Mouse (Mus musculus) lung, embryonic 14.5 days (tissue): ENCODE measurements around the gene Kctd20. TPM values are rescaled to one million over a fixed set of nuclear protein-coding genes. Genes with fewer than 3 reads are reported as not detected.

Source experiments
- ATAC-seq: fragments of 200-750 bp; cut with Nextera tagmentation; 2 replicates; pipeline ENCODE4 v1.8.0; 2017; ENCODE audit warnings: mild to moderate bottlenecking, moderate TSS enrichment, moderate library complexity; ENCODE audit not compliant: insufficient read depth
- DNase-seq: peaks from one replicate; pipeline ENCODE4 v3.0.0-alpha.2; 2015
- H3K27ac ChIP-seq: fragments of 300-500 bp; sonication (generic); 2 replicates; pipeline ENCODE4 v1.5.1; 2014; ENCODE audit warnings: low read depth, mild to moderate bottlenecking, moderate library complexity
- H3K27me3 ChIP-seq: fragments of 300-500 bp; sonication (generic); 2 replicates; pipeline ENCODE4 v1.6.1; 2014; ENCODE audit warnings: low read length, control low read depth; ENCODE audit not compliant: insufficient read depth
- H3K36me3 ChIP-seq: fragments of 300-500 bp; sonication (generic); 2 replicates; pipeline ENCODE4 v1.6.1; 2014; ENCODE audit warnings: control low read depth; ENCODE audit not compliant: insufficient read depth
- H3K4me1 ChIP-seq: fragments of 300-500 bp; sonication (generic); 2 replicates; pipeline ENCODE4 v1.6.1; 2014; ENCODE audit warnings: antibody characterized with exemption, control low read depth; ENCODE audit not compliant: insufficient read depth
- H3K4me2 ChIP-seq: fragments of 300-500 bp; sonication (generic); 2 replicates; pipeline ENCODE4 v1.6.1; 2014; ENCODE audit warnings: mild to moderate bottlenecking
- H3K4me3 ChIP-seq: fragments of 300-500 bp; sonication (generic); 2 replicates; pipeline ENCODE4 v1.5.1; 2014; ENCODE audit warnings: low read depth, low read length
- H3K9ac ChIP-seq: fragments of 300-500 bp; sonication (generic); 2 replicates; pipeline ENCODE4 v1.6.1; 2014
- H3K9me3 ChIP-seq: fragments of 300-500 bp; sonication (generic); 2 replicates; pipeline ENCODE4 v1.6.1; 2016; ENCODE audit warnings: low read depth, low read length, control low read depth
- CTCF ChIP-seq: IDR thresholded peaks from 2 replicates; pipeline ENCODE4 v1.5.1; 2016; ENCODE audit warnings: antibody characterized with exemption, low read depth
- WGBS: fragments of 180-500 bp; shearing (Covaris S2); extraction: QIAGEN DNeasy Blood & Tissue Kit; methylation state at CpG from one replicate; pipeline ENCODE4 v1.1.7; 2014; 5-methylcytosine and 5-hydroxymethylcytosine counted together
- polyA plus RNA-seq: library from polyadenylated mRNA; unstranded; fragments of >200 nt; fragmentation: Nextera tagmentation; extraction: Ambion mirVana; gene quantifications from 2 replicates; pipeline ENCODE4 v1.2.1, GENCODE M21; 2014

Kctd20 gene
- 89.4 and 91.5 TPM in 2 replicates for polyA plus RNA-seq

DNA sequence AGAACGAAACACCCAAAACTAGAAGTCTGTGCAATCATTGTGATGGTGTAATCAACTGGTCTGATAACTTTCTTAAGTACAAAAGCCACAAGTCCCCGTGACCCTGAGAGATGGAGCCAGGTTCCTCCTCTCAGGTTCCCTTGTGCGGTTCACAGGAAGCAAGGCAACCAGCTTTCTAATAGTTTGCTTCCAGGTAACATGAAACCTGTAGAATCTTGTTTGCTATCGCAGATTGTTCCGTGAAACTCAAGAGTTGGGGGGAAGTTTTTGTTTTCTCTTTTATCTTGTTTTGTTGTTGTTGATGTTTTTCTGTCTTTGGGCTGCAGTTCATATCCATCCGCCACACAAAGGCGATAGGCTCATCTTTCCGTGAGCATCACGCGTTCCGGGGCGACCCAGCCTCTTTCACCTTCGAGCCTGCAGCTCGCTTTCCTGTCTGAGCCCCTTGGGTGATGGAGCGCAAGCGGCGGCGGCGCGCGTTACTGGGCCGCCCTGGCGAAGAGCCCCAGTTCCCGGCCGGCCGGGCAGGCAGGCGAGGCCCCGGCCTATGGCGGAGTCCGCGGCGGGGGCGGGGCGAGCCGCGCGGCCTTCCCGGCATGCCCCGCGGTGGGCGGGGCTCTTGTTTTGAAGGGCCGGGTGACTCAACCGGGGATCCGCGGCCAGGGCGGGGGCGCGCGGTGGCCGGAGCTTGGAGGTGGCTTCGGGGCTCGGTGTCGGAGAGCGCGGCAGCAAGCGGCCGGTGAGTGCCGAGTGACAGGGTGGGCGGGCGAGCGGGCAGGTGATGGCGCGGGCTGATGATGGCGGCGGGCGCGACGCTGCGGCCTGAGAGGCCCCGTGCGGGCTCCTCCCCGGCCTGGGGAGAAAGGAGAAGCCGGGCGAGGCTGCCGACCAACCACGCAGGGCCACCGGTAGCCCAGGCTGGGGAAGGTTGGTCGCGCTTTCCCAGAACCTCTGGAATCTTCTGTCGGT is at the start of gene Kctd20:
TSS of gene Kctd20 (plus strand) at position 120 of the 969 bp plus-strand sequence.
- Histone ChIP-seq H3K4me2 (peak within 1 kb of the TSS; percentile 82), H3K9me3 (no peaks in the 10 kb centered on the region), H3K27ac (peak within 1 kb of the TSS; percentile 93), H3K9ac (peak within 1 kb of the TSS; percentile 79), H3K4me1 (peaks cover 13% of the 10 kb centered on the region), H3K36me3 (0 out of 2 replicates have a peak, but pooled peaks cover 2% of the 10 kb centered on the region), H3K4me3 (peak within 1 kb of the TSS; percentile 77), H3K27me3 (no peaks in the 10 kb centered on the region)
- no peak for TF ChIP-seq CTCF
- peak; percentile 96 for DNase-seq
- peak; percentile 94 for ATAC-seq
- WGBS, result 2% methylated on average over 73 of the region's 80 CpGs

DNA sequence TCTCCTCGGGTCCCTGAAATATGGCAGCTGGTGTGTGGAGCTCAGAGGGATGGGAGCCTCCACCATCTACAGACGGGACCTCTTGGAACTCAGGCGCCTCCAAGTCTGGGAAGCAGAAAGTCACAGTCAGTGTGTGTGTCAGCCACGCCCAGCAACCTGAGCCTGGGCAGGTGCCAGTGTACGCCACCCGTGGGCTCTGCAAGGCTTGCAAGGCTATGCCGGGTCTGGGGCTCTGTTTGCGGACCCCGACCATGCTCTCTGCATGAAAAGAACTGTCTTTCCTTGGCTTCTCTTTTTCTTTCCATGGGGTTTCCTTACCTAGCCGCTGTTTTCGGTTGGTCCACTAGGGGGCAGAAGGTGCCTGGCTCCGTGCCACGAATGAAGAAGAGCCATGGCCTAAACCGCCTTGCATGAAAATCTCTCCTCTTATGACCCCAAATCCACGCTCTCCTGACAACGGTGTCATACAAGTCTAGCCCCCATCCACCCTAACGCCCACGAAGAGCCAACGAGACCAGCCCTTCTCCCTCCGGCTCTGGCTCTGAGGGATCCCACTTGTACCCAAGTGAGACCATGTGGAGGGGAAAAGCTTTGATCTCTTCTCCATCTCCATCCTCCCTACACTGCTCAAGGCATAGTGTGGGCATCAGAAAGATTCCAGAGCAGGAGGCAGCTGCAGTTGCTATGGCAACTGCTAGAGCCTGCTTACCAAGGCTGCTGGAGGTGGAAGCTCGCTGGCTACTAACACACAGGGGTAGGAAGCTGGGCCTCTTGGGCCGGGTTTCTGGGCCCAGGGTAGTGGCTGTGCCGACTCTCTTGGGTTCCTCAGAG is 47.0 kb upstream of the Kctd20 start:
- Histone ChIP-seq H3K4me2 (no peak overlapping the region), H3K27ac (no peak overlapping the region), H3K36me3 (no peaks in the 10 kb centered on the region), H3K4me3 (no peak overlapping the region), H3K9ac (no peak overlapping the region), H3K9me3 (no peaks in the 10 kb centered on the region), H3K4me1 (no peaks in the 10 kb centered on the region), H3K27me3 (peaks cover 5% of the 10 kb centered on the region; the same call in 1 of the 2 replicates)
- WGBS, result 28% methylated on average over 23 of the region's 23 CpGs
- TF ChIP-seq CTCF, result peak; percentile 85
- ATAC-seq (peak; percentile 41; the same call in 1 of the 2 replicates), DNase-seq (peak; percentile 83)

DNA sequence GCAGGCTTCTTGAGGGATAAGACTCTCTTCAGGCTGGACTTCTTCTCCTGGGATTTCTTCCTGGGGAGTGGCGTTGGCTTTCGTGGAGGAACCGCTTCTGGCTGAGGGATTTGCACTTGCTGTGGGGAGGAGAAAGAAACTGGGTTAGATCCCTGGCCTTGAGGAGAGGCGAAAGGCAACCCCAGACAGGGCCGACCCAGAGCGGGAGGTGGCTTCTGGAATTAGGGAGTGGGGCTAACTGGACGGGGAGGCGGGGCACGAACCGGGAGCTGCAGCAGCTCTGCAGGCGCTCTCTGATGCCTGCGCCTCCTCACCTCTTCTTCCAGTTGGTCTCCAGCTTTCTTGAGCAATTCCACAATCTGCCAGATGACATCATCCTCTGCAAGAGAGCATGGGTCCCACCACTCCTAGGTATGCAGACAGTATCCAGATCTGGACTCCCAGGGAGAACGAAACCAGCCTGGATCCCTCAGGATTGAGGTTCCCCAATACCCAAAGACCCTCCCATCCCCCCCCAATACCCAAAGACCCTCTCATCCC is 46.3 kb upstream of the Kctd20 start:
- H3K4me2 ChIP-seq, result no peak overlapping the region
- WGBS, result 69% methylated on average over 13 of the region's 13 CpGs
- H3K4me1 ChIP-seq, result no peaks in the 10 kb centered on the region
- H3K36me3 ChIP-seq, result no peaks in the 10 kb centered on the region
- no peak overlapping the region for H3K9ac ChIP-seq
- TF ChIP-seq CTCF, result no peak
- H3K9me3 ChIP-seq, result no peaks in the 10 kb centered on the region
- DNase-seq (no peak), ATAC-seq (no peak)
- no peak overlapping the region for H3K27ac ChIP-seq
- no peak overlapping the region for H3K4me3 ChIP-seq
- H3K27me3 ChIP-seq, result peaks cover 11% of the 10 kb centered on the region; the same call in 1 of the 2 replicates

DNA sequence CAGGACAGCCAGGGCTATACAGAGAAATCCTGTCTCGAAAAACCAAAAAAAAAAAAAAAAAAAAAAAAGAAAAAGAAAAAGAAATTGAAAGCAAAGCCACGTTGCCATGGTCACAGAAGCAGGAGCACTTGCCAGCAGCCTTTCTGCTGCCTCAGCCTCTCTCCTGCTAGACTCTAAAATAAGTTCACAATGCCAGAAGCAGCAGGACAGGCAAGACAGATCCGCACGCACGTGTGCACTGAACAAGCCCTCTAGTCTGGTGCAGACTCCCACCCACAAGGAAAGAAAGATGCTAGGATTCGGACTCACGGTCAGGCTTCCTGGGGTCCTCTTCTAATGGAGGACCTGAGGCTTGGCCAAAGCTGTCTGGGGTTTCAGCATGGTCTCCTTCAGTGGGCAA is 43.8 kb upstream of the Kctd20 start:
- ATAC-seq (no peak), DNase-seq (no peak)
- H3K36me3 ChIP-seq, result no peaks in the 10 kb centered on the region
- no peak overlapping the region for H3K27ac ChIP-seq
- no peak overlapping the region for H3K9ac ChIP-seq
- H3K4me3 ChIP-seq, result no peak overlapping the region
- H3K4me2 ChIP-seq, result no peak overlapping the region
- no peaks in the 10 kb centered on the region for H3K4me1 ChIP-seq
- 83% methylated on average over 7 of the region's 7 CpGs for WGBS
- TF ChIP-seq CTCF, result no peak
- no peaks in the 10 kb centered on the region for H3K9me3 ChIP-seq
- peaks cover 11% of the 10 kb centered on the region; the same call in 1 of the 2 replicates for H3K27me3 ChIP-seq

DNA sequence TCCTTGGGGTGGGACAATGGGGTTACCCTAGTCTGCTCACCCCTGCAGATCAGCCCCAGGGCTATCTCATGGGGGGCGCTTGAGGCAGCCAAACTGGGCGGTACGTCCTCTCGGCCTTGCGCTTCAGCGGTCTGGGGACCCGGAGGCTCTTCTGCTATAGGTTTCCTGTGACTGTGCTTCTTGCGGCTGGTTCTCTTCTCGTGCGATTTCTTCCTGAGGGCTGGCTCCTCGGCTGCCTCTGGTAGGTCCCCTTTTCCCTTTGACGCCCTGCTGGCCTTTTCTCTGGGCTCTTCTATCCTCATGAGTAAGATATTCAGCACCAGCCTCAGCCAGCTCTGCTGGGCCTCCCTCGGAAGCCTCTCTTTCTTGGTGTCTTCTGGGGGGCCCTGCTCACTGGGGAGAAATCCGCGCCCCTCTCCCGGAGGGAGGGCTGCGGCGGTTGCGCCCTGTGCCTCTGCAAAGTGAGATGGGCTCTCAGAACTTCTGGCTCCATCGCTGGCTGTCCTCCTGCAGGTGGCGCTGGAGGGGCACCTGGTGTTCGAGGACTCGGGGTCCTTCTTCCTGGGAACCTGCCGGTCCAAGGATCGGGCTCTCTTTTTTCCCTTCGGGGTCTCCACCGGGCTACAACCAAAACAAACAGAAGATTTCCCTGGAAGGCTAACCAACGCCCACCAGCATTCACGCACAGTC is 42.4 kb upstream of the Kctd20 start:
- Histone ChIP-seq H3K27me3 (peaks cover 11% of the 10 kb centered on the region; the same call in 1 of the 2 replicates), H3K27ac (no peak overlapping the region), H3K36me3 (no peaks in the 10 kb centered on the region), H3K4me1 (no peaks in the 10 kb centered on the region), H3K9me3 (no peaks in the 10 kb centered on the region), H3K9ac (peak overlapping the region; percentile 13), H3K4me2 (peak overlapping the region; percentile 53), H3K4me3 (0 out of 2 replicates have a peak overlapping the region, but pooled peaks have one; percentile 2)
- ATAC-seq, result no peak
- TF ChIP-seq CTCF, result peak; percentile 69
- 7% methylated on average over 29 of the region's 29 CpGs for WGBS
- peak; percentile 75 for DNase-seq

DNA sequence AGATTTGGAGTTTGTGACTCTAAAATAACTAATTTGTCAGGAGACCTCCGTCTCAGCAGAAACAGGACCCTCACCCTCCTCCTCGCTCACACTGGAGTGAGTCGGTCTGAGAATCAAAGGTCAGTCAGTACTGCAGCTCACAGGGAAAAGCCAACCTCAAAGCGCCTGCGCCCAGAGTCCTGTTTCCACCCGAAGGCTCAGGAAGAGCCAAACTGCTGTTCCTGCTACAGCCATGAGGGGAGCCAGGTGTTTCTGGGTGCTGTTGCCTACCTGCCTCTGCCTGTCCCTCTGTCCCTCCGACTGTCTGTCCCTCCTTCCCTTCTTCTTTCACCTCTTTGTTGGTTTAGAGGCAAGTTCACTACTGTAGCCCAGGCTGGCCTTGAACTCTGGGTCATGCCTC is 41.6 kb upstream of the Kctd20 start:
- Histone ChIP-seq H3K9me3 (no peaks in the 10 kb centered on the region), H3K9ac (no peak overlapping the region), H3K27me3 (peaks cover 11% of the 10 kb centered on the region; the same call in 1 of the 2 replicates), H3K27ac (no peak overlapping the region), H3K4me2 (peak overlapping the region; percentile 53), H3K4me3 (no peak overlapping the region), H3K4me1 (no peaks in the 10 kb centered on the region), H3K36me3 (no peaks in the 10 kb centered on the region)
- no peak for ATAC-seq
- 22% methylated on average over 7 of the region's 7 CpGs for WGBS
- peak; percentile 41; the same call in 1 of the 2 replicates for TF ChIP-seq CTCF
- no peak for DNase-seq
